Mouse (Mus musculus) thymus, adult 2 months (tissue): ENCODE measurements around the gene Deaf1.

Experiments
- CTCF ChIP-seq: fragments of 200-500 bp; IDR thresholded peaks from 2 replicates; pipeline ENCODE4 v1.5.1; 2012; ENCODE audit warnings: mild to moderate bottlenecking, control low read depth, low read length, moderate library complexity, borderline replicate concordance; ENCODE audit not compliant: control insufficient read depth, poor library complexity, insufficient read depth; ENCODE audit errors: extremely low read depth
- POLR2A ChIP-seq: fragments of 200-500 bp; IDR thresholded peaks from 2 replicates; pipeline ENCODE4 v1.6.1; 2012; ENCODE audit warnings: mild to moderate bottlenecking, low read length, control low read depth, moderate library complexity; ENCODE audit not compliant: control insufficient read depth, poor library complexity, insufficient read depth; ENCODE audit errors: extremely low read depth

GRCm38 (mm10) chr7:141343230-141343629 lies 15.7 kb upstream of the Deaf1 start:
- no peak for TF ChIP-seq POLR2A
- no peak for TF ChIP-seq CTCF
